7 mouse cellular contexts compared by ENCODE assay signal in genomic region chr6:124918331-124918690, GRCm38 (mm10). TPM values are rescaled to one million over a fixed set of nuclear protein-coding genes. Genes with fewer than 3 reads are reported as not detected.
DNase-seq lines count a peak whose midpoint lies in the region; ATAC-seq and TF ChIP-seq lines count a peak whose summit lies in the region.

No protein-coding gene starts in this region.

- 11% methylated on average over 7 of the region's 7 CpGs for WGBS in lung, postnatal 0 days
- WGBS in forebrain, embryonic 12.5 days: 1% methylated on average over 7 of the region's 7 CpGs
- 9% methylated on average over 7 of the region's 7 CpGs for WGBS in limb, embryonic 14.5 days
- WGBS in stomach, embryonic 15.5 days: 8% methylated on average over 7 of the region's 7 CpGs

- H3K4me2 ChIP-seq in lung, postnatal 0 days (replicated peaks; ENCODE audit: low read depth, low read length): peak overlapping the region; percentile 94
- H3K4me2 ChIP-seq in forebrain, embryonic 12.5 days: peak overlapping the region; percentile 100
- peak overlapping the region; percentile 98 for H3K4me2 ChIP-seq in limb, embryonic 14.5 days (replicated peaks; ENCODE audit: low read depth, low read length, severe bottlenecking)
- peak overlapping the region; percentile 75 for H3K4me2 ChIP-seq in stomach, embryonic 15.5 days

- peak overlapping the region; percentile 100 for H3K27ac ChIP-seq in lung, postnatal 0 days (ENCODE audit: low read length)
- peak overlapping the region; percentile 100 for H3K27ac ChIP-seq in forebrain, embryonic 12.5 days
- H3K27ac ChIP-seq in limb, embryonic 14.5 days (replicated peaks; ENCODE audit: low read depth, low read length): peak overlapping the region; percentile 99
- peak overlapping the region; percentile 100 for H3K27ac ChIP-seq in stomach, embryonic 15.5 days

- TF ChIP-seq CTCF in lung, postnatal 0 days (IDR thresholded peaks at IDR 0.05): no peak

- no peak for ATAC-seq in lung, postnatal 0 days
- ATAC-seq in forebrain, embryonic 12.5 days (ENCODE audit: low FRiP score): no peak
- ATAC-seq in limb, embryonic 14.5 days (ENCODE audit: low FRiP score, low read depth): no peak
- ATAC-seq in stomach, embryonic 15.5 days (ENCODE audit: insufficient read depth, low FRiP score, low read depth): 0 out of 2 replicates have a peak, but pooled peaks have one; percentile 0

- no peaks in the 10 kb centered on the region for H3K27me3 ChIP-seq in lung, postnatal 0 days (replicated peaks; ENCODE audit: insufficient read depth, low read length)
- H3K27me3 ChIP-seq in forebrain, embryonic 12.5 days: no peaks in the 10 kb centered on the region
- H3K27me3 ChIP-seq in limb, embryonic 14.5 days (ENCODE audit: control insufficient read depth, insufficient read depth, low read length): no peaks in the 10 kb centered on the region
- H3K27me3 ChIP-seq in stomach, embryonic 15.5 days (replicated peaks): no peaks in the 10 kb centered on the region

- peak overlapping the region; percentile 98 for H3K9ac ChIP-seq in lung, postnatal 0 days (replicated peaks; ENCODE audit: low read depth)
- H3K9ac ChIP-seq in forebrain, embryonic 12.5 days: peak overlapping the region; percentile 100
- peak overlapping the region; percentile 99 for H3K9ac ChIP-seq in limb, embryonic 14.5 days (ENCODE audit: low read depth, low read length, severe bottlenecking)
- no peak overlapping the region; the same call in 1 of the 2 replicates for H3K9ac ChIP-seq in stomach, embryonic 15.5 days

- H3K4me3 ChIP-seq in lung, postnatal 0 days (ENCODE audit: low read depth, low read length): peak overlapping the region; percentile 97
- H3K4me3 ChIP-seq in forebrain, embryonic 12.5 days (replicated peaks): peak overlapping the region; percentile 99
- H3K4me3 ChIP-seq in limb, embryonic 14.5 days (replicated peaks; ENCODE audit: low read length): peak overlapping the region; percentile 92
- H3K4me3 ChIP-seq in stomach, embryonic 15.5 days (replicated peaks): peak overlapping the region; percentile 98

- no peak for TF ChIP-seq EP300 in lung, postnatal 0 days (IDR thresholded peaks at IDR 0.05)

- no peaks in the 10 kb centered on the region for H3K9me3 ChIP-seq in lung, postnatal 0 days (ENCODE audit: low read length)
- H3K9me3 ChIP-seq in forebrain, embryonic 12.5 days: no peaks in the 10 kb centered on the region
- no peaks in the 10 kb centered on the region for H3K9me3 ChIP-seq in limb, embryonic 14.5 days (ENCODE audit: control insufficient read depth, low read length)
- no peaks in the 10 kb centered on the region for H3K9me3 ChIP-seq in stomach, embryonic 15.5 days

- DNase-seq in lung, postnatal 0 days (ENCODE audit: low spot score): no peak
- no peak for DNase-seq in lung, adult 18-20 months
- no peak for DNase-seq in limb, embryonic 14.5 days (ENCODE audit: low spot score)
- no peak for DNase-seq in gastrocnemius, postnatal 25 days
- DNase-seq in spleen, postnatal 14 days (ENCODE audit: low spot score in 2 of 2): no peak

- peaks cover 27% of the 10 kb centered on the region; the same call in 1 of the 2 replicates for H3K4me1 ChIP-seq in lung, postnatal 0 days (ENCODE audit: insufficient read depth, low read depth, low read length)
- peaks cover 67% of the 10 kb centered on the region for H3K4me1 ChIP-seq in forebrain, embryonic 12.5 days
- H3K4me1 ChIP-seq in limb, embryonic 14.5 days (ENCODE audit: control insufficient read depth, insufficient read depth, low read length): peaks cover 38% of the 10 kb centered on the region
- peaks cover 53% of the 10 kb centered on the region for H3K4me1 ChIP-seq in stomach, embryonic 15.5 days

- no peak for TF ChIP-seq POLR2A in limb, embryonic 14.5 days (IDR thresholded peaks at IDR 0.05; ENCODE audit: borderline replicate concordance, extremely low read depth, insufficient read depth, insufficient read length)

- peaks cover 9% of the 10 kb centered on the region; the same call in 1 of the 2 replicates for H3K36me3 ChIP-seq in lung, postnatal 0 days (ENCODE audit: insufficient read depth, low read length)
- H3K36me3 ChIP-seq in forebrain, embryonic 12.5 days (replicated peaks): peaks cover 18% of the 10 kb centered on the region
- peaks cover 17% of the 10 kb centered on the region for H3K36me3 ChIP-seq in limb, embryonic 14.5 days (ENCODE audit: control insufficient read depth, insufficient read depth, low read length)
- peaks cover 14% of the 10 kb centered on the region for H3K36me3 ChIP-seq in stomach, embryonic 15.5 days

RNA-seq across cellular contexts. Expression of gene Ptms, which starts 1.6 kb away (rescaled TPM):
- 533 and 563 TPM in 2 replicates for polyA plus RNA-seq in lung, postnatal 0 days (2015; fragmentation: Nextera tagmentation; extraction: Ambion mirVana)
- polyA plus RNA-seq in forebrain, embryonic 12.5 days (2016; fragmentation: Nextera tagmentation; extraction: Ambion mirVana): 516 and 526 TPM in 2 replicates
- 1,126 and 1,778 TPM in 2 replicates for polyA plus RNA-seq in limb, embryonic 14.5 days (2012; rRNA removed)
- polyA plus RNA-seq in limb, embryonic 14.5 days (2014; fragmentation: Nextera tagmentation; extraction: Ambion mirVana): 306 and 353 TPM in 2 replicates
- 322 and 340 TPM in 2 replicates for polyA plus RNA-seq in stomach, embryonic 15.5 days (2015; fragmentation: Nextera tagmentation; extraction: Ambion mirVana)
- total RNA-seq in gastrocnemius, postnatal 25 days (2021): 100 to 1,000 TPM; 126 to 152 TPM

RNA-seq across cellular contexts. Expression of gene Lag3, which starts 6.8 kb away (rescaled TPM):
- 2.3 TPM in 2 replicates for polyA plus RNA-seq in lung, postnatal 0 days (2015; fragmentation: Nextera tagmentation; extraction: Ambion mirVana)
- polyA plus RNA-seq in forebrain, embryonic 12.5 days (2016; fragmentation: Nextera tagmentation; extraction: Ambion mirVana): 2.0 and 3.0 TPM in 2 replicates
- polyA plus RNA-seq in limb, embryonic 14.5 days (2012; rRNA removed): 2.3 and 3.2 TPM in 2 replicates
- 2.0 and 2.6 TPM in 2 replicates for polyA plus RNA-seq in limb, embryonic 14.5 days (2014; fragmentation: Nextera tagmentation; extraction: Ambion mirVana)
- polyA plus RNA-seq in stomach, embryonic 15.5 days (2015; fragmentation: Nextera tagmentation; extraction: Ambion mirVana): 1.5 and 2.4 TPM in 2 replicates
- total RNA-seq in gastrocnemius, postnatal 25 days (2021): under 1 TPM in 1 of 2 experiments, not detected in 1; 0.51 TPM

RNA-seq across cellular contexts. Expression of gene Mlf2, which starts 12.9 kb away (rescaled TPM):
- 289 and 300 TPM in 2 replicates for polyA plus RNA-seq in lung, postnatal 0 days (2015; fragmentation: Nextera tagmentation; extraction: Ambion mirVana)
- 445 and 449 TPM in 2 replicates for polyA plus RNA-seq in forebrain, embryonic 12.5 days (2016; fragmentation: Nextera tagmentation; extraction: Ambion mirVana)
- 407 and 471 TPM in 2 replicates for polyA plus RNA-seq in limb, embryonic 14.5 days (2012; rRNA removed)
- 355 and 380 TPM in 2 replicates for polyA plus RNA-seq in limb, embryonic 14.5 days (2014; fragmentation: Nextera tagmentation; extraction: Ambion mirVana)
- polyA plus RNA-seq in stomach, embryonic 15.5 days (2015; fragmentation: Nextera tagmentation; extraction: Ambion mirVana): 351 and 362 TPM in 2 replicates
- total RNA-seq in gastrocnemius, postnatal 25 days (2021): 100 to 1,000 TPM; 207 to 210 TPM

RNA-seq across cellular contexts. Expression of gene Cd4, which starts 30.3 kb away (rescaled TPM):
- 0.07 and 0.10 TPM in 2 replicates for polyA plus RNA-seq in lung, postnatal 0 days (2015; fragmentation: Nextera tagmentation; extraction: Ambion mirVana)
- 0.12 and 0.14 TPM in 2 replicates for polyA plus RNA-seq in forebrain, embryonic 12.5 days (2016; fragmentation: Nextera tagmentation; extraction: Ambion mirVana)
- polyA plus RNA-seq in limb, embryonic 14.5 days (2012; rRNA removed): 0.23 and 0.26 TPM in 2 replicates
- polyA plus RNA-seq in limb, embryonic 14.5 days (2014; fragmentation: Nextera tagmentation; extraction: Ambion mirVana): 0.10 and 0.51 TPM in 2 replicates
- polyA plus RNA-seq in stomach, embryonic 15.5 days (2015; fragmentation: Nextera tagmentation; extraction: Ambion mirVana): 0.41 and 0.64 TPM in 2 replicates
- 1 to 10 TPM in 1 of 2 experiments, not detected in 1; 1.2 TPM for total RNA-seq in gastrocnemius, postnatal 25 days (2021)

RNA-seq across cellular contexts. Expression of gene Cops7a, which starts 47.0 kb away (rescaled TPM):
- 112 and 118 TPM in 2 replicates for polyA plus RNA-seq in lung, postnatal 0 days (2015; fragmentation: Nextera tagmentation; extraction: Ambion mirVana)
- 104 and 110 TPM in 2 replicates for polyA plus RNA-seq in forebrain, embryonic 12.5 days (2016; fragmentation: Nextera tagmentation; extraction: Ambion mirVana)
- 215 and 251 TPM in 2 replicates for polyA plus RNA-seq in limb, embryonic 14.5 days (2012; rRNA removed)
- 137 and 144 TPM in 2 replicates for polyA plus RNA-seq in limb, embryonic 14.5 days (2014; fragmentation: Nextera tagmentation; extraction: Ambion mirVana)
- polyA plus RNA-seq in stomach, embryonic 15.5 days (2015; fragmentation: Nextera tagmentation; extraction: Ambion mirVana): 128 and 153 TPM in 2 replicates
- 10 to 100 TPM; 96.2 to 99.0 TPM for total RNA-seq in gastrocnemius, postnatal 25 days (2021)
